Mouse (Mus musculus) CH12.LX (cell line): ENCODE measurements around the gene Siah2. TPM values are rescaled to one million over a fixed set of nuclear protein-coding genes. Genes with fewer than 3 reads are reported as not detected.
A peak's percentile ranks its signal among the peaks of the same experiment; 100 is the strongest.

Experiments
- DNase-seq: peaks from one replicate; pipeline ENCODE4 v3.0.0-alpha.2; 2013; ENCODE audit errors: extremely low read depth
- H3K27ac ChIP-seq: 2 replicates; pipeline ENCODE4 v1.5.1; 2012; ENCODE audit warnings: low read depth, mild to moderate bottlenecking, control low read depth, moderate library complexity; ENCODE audit not compliant: insufficient read depth
- H3K27me3 ChIP-seq: replicated peaks from 2 replicates; pipeline ENCODE3; 2012; ENCODE audit warnings: inconsistent platforms
- H3K36me3 ChIP-seq, 2 experiments: replicated peaks in 1 of 2; 2 replicates each; pipeline versions ENCODE3 to v1.6.1; 2012; ENCODE audit warnings: inconsistent platforms in 1 of 2, low read length in 1 of 2, mild to moderate bottlenecking in 1 of 2, mixed read lengths in 1 of 2, moderate library complexity in 1 of 2; ENCODE audit not compliant: control insufficient read depth in 1 of 2, insufficient read depth in 1 of 2
- H3K4me1 ChIP-seq, 2 experiments: 2 replicates each; pipeline ENCODE4 v1.6.1; 2012; ENCODE audit warnings: inconsistent platforms in 1 of 2, moderate library complexity in 1 of 2; ENCODE audit not compliant: insufficient read depth in 2 of 2, control insufficient read depth in 1 of 2
- H3K4me2 ChIP-seq: 2 replicates; pipeline ENCODE4 v1.6.1; 2012; ENCODE audit warnings: low read depth, mild to moderate bottlenecking, control low read depth; ENCODE audit not compliant: poor library complexity, insufficient read depth, severe bottlenecking
- H3K4me3 ChIP-seq, 3 experiments: fragments of 150-350 bp in 1 of 3; sonication (generic) in 1 of 3; replicated peaks in 1 of 3; 2 replicates each; pipeline versions ENCODE3 to v1.5.1; 2011 to 2012; ENCODE audit warnings: low read depth in 2 of 3, low read length in 2 of 3, mild to moderate bottlenecking in 2 of 3, moderate library complexity in 2 of 3, control low read depth in 1 of 3, improper control_type of control experiment in 1 of 3, inconsistent platforms in 1 of 3, mixed read lengths in 1 of 3; ENCODE audit not compliant: poor library complexity in 1 of 3
- H3K79me2 ChIP-seq: replicated peaks from 2 replicates; pipeline ENCODE4 v1.6.1; 2012; ENCODE audit warnings: mild to moderate bottlenecking, moderate library complexity; ENCODE audit not compliant: control insufficient read depth, poor library complexity, insufficient read depth, severe bottlenecking; ENCODE audit errors: extremely low read depth
- H3K9ac ChIP-seq: 2 replicates; pipeline ENCODE4 v1.6.1; 2012; ENCODE audit warnings: low read depth, mild to moderate bottlenecking, control low read depth, moderate library complexity; ENCODE audit not compliant: insufficient read depth
- H3K9me3 ChIP-seq: replicated peaks from 2 replicates; pipeline ENCODE3; 2012; ENCODE audit warnings: low read length, inconsistent platforms, mixed read lengths
- EP300 ChIP-seq: IDR thresholded peaks from 2 replicates; pipeline ENCODE4 v1.6.1; 2011; ENCODE audit warnings: low read length, improper control_type of control experiment
- GABPA ChIP-seq: IDR thresholded peaks from 2 replicates; pipeline ENCODE4 v1.6.1; 2012; ENCODE audit warnings: low read depth, low read length, improper control_type of control experiment, inconsistent platforms; ENCODE audit not compliant: insufficient replicate concordance
- HCFC1 ChIP-seq: IDR thresholded peaks from 2 replicates; pipeline ENCODE4 v1.6.1; 2012; ENCODE audit warnings: low read depth, mild to moderate bottlenecking, inconsistent platforms, low read length, improper control_type of control experiment
- IRF4 ChIP-seq: IDR thresholded peaks from 2 replicates; pipeline ENCODE4 v1.6.1; 2014; ENCODE audit warnings: low read depth, mild to moderate bottlenecking, inconsistent platforms, low read length, improper control_type of control experiment
- JUN ChIP-seq: IDR thresholded peaks from 2 replicates; pipeline ENCODE4 v1.6.1; 2011; ENCODE audit warnings: low read depth, mild to moderate bottlenecking, low read length, improper control_type of control experiment, moderate library complexity; ENCODE audit not compliant: insufficient read depth
- JUND ChIP-seq: conservative IDR thresholded peaks from 2 replicates; pipeline ENCODE4 v1.6.1; 2011; ENCODE audit warnings: low read depth, low read length, improper control_type of control experiment
- MAFK ChIP-seq: IDR thresholded peaks from 2 replicates; pipeline ENCODE4 v1.6.1; 2011; ENCODE audit warnings: low read length, improper control_type of control experiment; ENCODE audit not compliant: insufficient replicate concordance
- MAX ChIP-seq: IDR thresholded peaks from 2 replicates; pipeline ENCODE4 v1.6.1; 2011; ENCODE audit warnings: low read length, improper control_type of control experiment
- MXI1 ChIP-seq: IDR thresholded peaks from 2 replicates; pipeline ENCODE4 v1.6.1; 2011; ENCODE audit warnings: mild to moderate bottlenecking, low read depth, low read length, improper control_type of control experiment
- MYC ChIP-seq: IDR thresholded peaks from 2 replicates; pipeline ENCODE4 v1.6.1; 2011; ENCODE audit warnings: low read depth, mild to moderate bottlenecking, improper control_type of control experiment, low read length
- NRF1 ChIP-seq: IDR thresholded peaks from 2 replicates; pipeline ENCODE4 v1.6.1; 2014; ENCODE audit warnings: low read depth, mild to moderate bottlenecking, inconsistent platforms, low read length, improper control_type of control experiment, moderate library complexity
- POLR2AphosphoS2 ChIP-seq: IDR thresholded peaks from 2 replicates; pipeline ENCODE4 v1.6.1; 2011; ENCODE audit warnings: low read depth, low read length, improper control_type of control experiment
- RCOR1 ChIP-seq: conservative IDR thresholded peaks from 2 replicates; pipeline ENCODE4 v1.6.1; 2012; ENCODE audit warnings: low read depth, mild to moderate bottlenecking, inconsistent platforms, low read length, improper control_type of control experiment
- SMC3 ChIP-seq: IDR thresholded peaks from 2 replicates; pipeline ENCODE4 v1.6.1; 2011; ENCODE audit warnings: low read depth, low read length, improper control_type of control experiment
- TBP ChIP-seq: conservative IDR thresholded peaks from 2 replicates; pipeline ENCODE4 v1.6.1; 2011; ENCODE audit warnings: low read depth, low read length, improper control_type of control experiment
- TCF12 ChIP-seq: IDR thresholded peaks from 2 replicates; pipeline ENCODE4 v1.6.1; 2014; ENCODE audit warnings: low read depth, mild to moderate bottlenecking, inconsistent platforms, low read length, improper control_type of control experiment
- UBTF ChIP-seq: IDR thresholded peaks from 2 replicates; pipeline ENCODE4 v1.6.1; 2012; ENCODE audit warnings: low read depth, mild to moderate bottlenecking, inconsistent platforms, low read length, improper control_type of control experiment, moderate library complexity
- USF2 ChIP-seq: conservative IDR thresholded peaks from 2 replicates; pipeline ENCODE4 v1.6.1; 2011; ENCODE audit warnings: low read depth, low read length, improper control_type of control experiment
- ZKSCAN1 ChIP-seq: IDR thresholded peaks from 2 replicates; pipeline ENCODE4 v1.6.1; 2012; ENCODE audit warnings: low read depth, inconsistent platforms, low read length, improper control_type of control experiment, borderline replicate concordance
- dilution Hi-C: fragments of 300-500 bp; cut with MboI; formaldehyde crosslinking; loops from 2 replicates; pipeline ENCODE4 v1.14.3; 2020; ENCODE audit warnings: low sequenced_read_pairs; ENCODE audit not compliant: extremely low pct_unique_long_range_greater_than_20kb, extremely low pct_ligation_motif_present
- in situ Hi-C: fragments of 300-500 bp; cut with MboI; formaldehyde crosslinking; loops from 3 replicates; pipeline ENCODE4 v1.14.3; 2019; ENCODE audit warnings: low sequenced_read_pairs, low pct_ligation_motif_present, low pct_unique_long_range_greater_than_20kb, mixed read lengths
- polyA plus RNA-seq: library from polyadenylated mRNA; unstranded; fragments of >175 nt; gene quantifications from 2 replicates; pipeline ENCODE4 v1.2.1, GENCODE M21; 2012; ENCODE audit warnings: low read depth; ENCODE audit not compliant: insufficient read length
- total RNA-seq, 2 experiments: library from RNA; depleted of rRNA; stranded (reverse); fragments of 300-350 nt in 1 of 2; fragments of >200 nt in 1 of 2; gene quantifications; 2 replicates each; pipeline ENCODE4 v1.2.3; 2012 to 2014

Gene Siah2
- total and polyA plus RNA-seq, 3 experiments: 104 to 142 (median 140) TPM

DNA sequence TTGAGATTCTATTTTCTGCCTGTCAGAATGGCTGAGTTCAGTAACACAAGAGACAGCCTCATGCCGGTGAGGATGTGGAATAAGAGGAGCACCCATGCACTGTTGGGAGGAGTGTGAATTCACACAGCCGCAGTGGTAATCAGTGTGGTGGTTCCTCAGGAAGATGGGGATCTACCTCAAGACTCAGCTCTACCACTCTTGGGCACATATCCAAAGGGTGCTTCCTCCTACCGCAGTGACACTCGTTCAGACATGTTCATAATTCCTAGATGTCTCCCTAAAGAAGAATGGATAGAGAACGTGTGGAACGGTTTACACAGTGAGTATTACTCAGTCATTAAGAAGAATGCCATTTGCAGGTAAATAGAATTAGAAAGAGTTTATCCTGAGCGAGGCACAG lies 3.1 kb downstream of the Siah2 start:
- H3K4me2 ChIP-seq: peak overlapping the region; percentile 51
- H3K36me3 ChIP-seq: peaks cover 35 to 52% of the 10 kb centered on the region in 2 experiments
- peak overlapping the region; percentile 60; the same call in 1 of the 2 replicates for H3K27ac ChIP-seq
- no peak for DNase-seq
- H3K4me1 ChIP-seq: peaks cover 4 to 30% of the 10 kb centered on the region in 2 experiments; a peak in 3 of 4 replicates
- dilution Hi-C loops: no loop called here
- in situ Hi-C loops: loop anchor here (25.0 kb wide), 1 partner anchor 277 kb away; the partner anchor contains the start of gene Tsc22d2
- H3K9ac ChIP-seq: peak overlapping the region; percentile 92
- no peaks in the 10 kb centered on the region for H3K27me3 ChIP-seq
- peak overlapping the region; percentile 75 to 98 (median 85) for H3K4me3 ChIP-seq
- no peaks in the 10 kb centered on the region for H3K9me3 ChIP-seq
- H3K79me2 ChIP-seq: peaks cover 90% of the 10 kb centered on the region
- peak; percentile 33; the same call in 1 of the 2 replicates for TF ChIP-seq MXI1
- no peak for TF ChIP-seq MAFK

DNA sequence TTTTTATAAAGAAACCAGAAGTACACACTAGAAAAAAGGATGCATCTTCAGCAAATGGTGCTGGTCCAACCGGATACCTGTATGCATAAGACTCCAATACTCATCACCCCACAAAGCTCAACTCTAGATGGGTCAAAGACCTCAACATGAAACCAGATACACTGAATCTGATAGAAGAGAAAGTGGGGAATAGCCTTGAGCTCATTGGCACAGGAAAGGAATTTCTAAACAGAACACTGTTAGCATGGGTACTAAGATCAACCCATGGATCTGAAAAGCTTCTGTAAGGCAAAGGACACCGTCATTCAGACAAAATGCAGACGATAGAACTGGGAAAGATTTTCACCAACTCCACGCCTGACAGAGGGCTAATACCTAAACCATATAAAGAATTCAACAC lies 3.6 kb downstream of the Siah2 start:
- no peaks in the 10 kb centered on the region for H3K9me3 ChIP-seq
- dilution Hi-C loops: no loop called here
- in situ Hi-C loops: loop anchor here (25.0 kb wide), 1 partner anchor 276 kb away; the partner anchor contains the start of gene Tsc22d2
- peak overlapping the region; percentile 51 for H3K4me2 ChIP-seq
- H3K27me3 ChIP-seq: no peaks in the 10 kb centered on the region
- peak overlapping the region; percentile 92 for H3K9ac ChIP-seq
- TF ChIP-seq UBTF (no peak), MYC (no peak), USF2 (no peak), IRF4 (no peak), ZKSCAN1 (no peak), JUND (no peak), SMC3 (no peak), NRF1 (no peak), GABPA (no peak), MAFK (no peak), TBP (no peak), RCOR1 (no peak), EP300 (no peak), HCFC1 (no peak), TCF12 (no peak), JUN (no peak), MAX (no peak), POLR2AphosphoS2 (no peak)
- H3K27ac ChIP-seq: no peak overlapping the region; the same call in 1 of the 2 replicates
- no peak for DNase-seq
- peaks cover 3 to 30% of the 10 kb centered on the region in 2 experiments; a peak in 2 of 4 replicates for H3K4me1 ChIP-seq
- H3K4me3 ChIP-seq: peak overlapping the region; percentile 75 to 98 (median 85)
- peaks cover 37 to 55% of the 10 kb centered on the region in 2 experiments for H3K36me3 ChIP-seq
- peaks cover 90% of the 10 kb centered on the region for H3K79me2 ChIP-seq
